Mouse (Mus musculus) myocyte (in vitro differentiated cells): ENCODE measurements around the gene Abhd14b. TPM values are rescaled to one million over a fixed set of nuclear protein-coding genes. Genes with fewer than 3 reads are reported as not detected.

Experiments
- H3K27me3 ChIP-seq: one replicate; pipeline ENCODE4 v1.6.1; 2011; ENCODE audit not compliant: control insufficient read depth, insufficient read depth, insufficient read length
- H3K36me3 ChIP-seq: one replicate; pipeline ENCODE4 v1.6.1; 2011; ENCODE audit not compliant: control insufficient read depth, insufficient read depth
- H3K4me2 ChIP-seq: one replicate; pipeline ENCODE4 v1.6.1; 2011; ENCODE audit warnings: low read depth, control low read depth
- H3K4me3 ChIP-seq: one replicate; pipeline ENCODE4 v1.5.1; 2011; ENCODE audit warnings: mild to moderate bottlenecking, control low read depth, moderate library complexity
- H3K79me2 ChIP-seq: one replicate; pipeline ENCODE4 v1.6.1; 2011; ENCODE audit not compliant: control insufficient read depth, insufficient read depth
- H3ac ChIP-seq: one replicate; pipeline ENCODE4 v1.6.1; 2011; ENCODE audit not compliant: control insufficient read depth, insufficient read length
- CEBPB ChIP-seq: IDR thresholded peaks from 2 replicates; pipeline ENCODE4 v1.6.1; 2011; ENCODE audit warnings: mild to moderate bottlenecking, moderate library complexity; ENCODE audit not compliant: poor library complexity, insufficient read depth, severe bottlenecking
- E2F4 ChIP-seq: IDR thresholded peaks from one replicate; pipeline ENCODE4 v1.6.1; 2011; ENCODE audit warnings: mild to moderate bottlenecking, control low read depth, moderate library complexity; ENCODE audit not compliant: insufficient read depth
- MAX ChIP-seq: IDR thresholded peaks from one replicate; pipeline ENCODE4 v1.6.1; 2011; ENCODE audit warnings: low read depth, mild to moderate bottlenecking, control low read depth
- MYOD1 ChIP-seq, 3 experiments: IDR thresholded peaks; one replicate each; pipeline ENCODE4 v1.6.1; 2011; ENCODE audit warnings: control low read depth in 2 of 3, low read depth in 2 of 3, mild to moderate bottlenecking in 2 of 3, moderate library complexity in 1 of 3; ENCODE audit not compliant: insufficient read length in 2 of 3, control insufficient read depth in 1 of 3
- MYOG ChIP-seq, 3 experiments: IDR thresholded peaks; one replicate each; pipeline ENCODE4 v1.6.1; 2011; ENCODE audit warnings: control low read depth in 2 of 3, low read depth in 2 of 3, mild to moderate bottlenecking in 2 of 3; ENCODE audit not compliant: insufficient read length in 2 of 3, control insufficient read depth in 1 of 3, insufficient read depth in 1 of 3
- POLR2A ChIP-seq: IDR thresholded peaks from one replicate; pipeline ENCODE4 v1.6.1; 2011; ENCODE audit warnings: low read depth, mild to moderate bottlenecking, control low read depth, moderate library complexity; ENCODE audit not compliant: insufficient read length
- POLR2AphosphoS2 ChIP-seq: IDR thresholded peaks from one replicate; pipeline ENCODE4 v1.6.1; 2011; ENCODE audit warnings: low read depth, control low read depth; ENCODE audit not compliant: insufficient read length
- REST ChIP-seq: IDR thresholded peaks from one replicate; pipeline ENCODE4 v1.6.1; 2011; ENCODE audit warnings: mild to moderate bottlenecking, control low read depth, moderate library complexity; ENCODE audit not compliant: insufficient read depth, insufficient read length
- SRF ChIP-seq: IDR thresholded peaks from one replicate; pipeline ENCODE4 v1.6.1; 2011; ENCODE audit warnings: low read depth; ENCODE audit not compliant: control insufficient read depth, insufficient read length
- TCF12 ChIP-seq: IDR thresholded peaks from one replicate; pipeline ENCODE4 v1.6.1; 2011; ENCODE audit warnings: mild to moderate bottlenecking, control low read depth; ENCODE audit not compliant: poor library complexity, insufficient read depth, severe bottlenecking
- TCF3 ChIP-seq: IDR thresholded peaks from one replicate; pipeline ENCODE4 v1.6.1; 2011; ENCODE audit warnings: low read depth, control low read depth; ENCODE audit not compliant: insufficient read length
- USF1 ChIP-seq: IDR thresholded peaks from one replicate; pipeline ENCODE4 v1.6.1; 2011; ENCODE audit warnings: low read depth, mild to moderate bottlenecking, control low read depth, moderate library complexity
- polyA plus RNA-seq: library from polyadenylated mRNA; unstranded; fragments of >200 nt; fragmentation: generic; extraction: Trizol; gene quantifications from one replicate; pipeline ENCODE4 v1.2.1, GENCODE M21; 2012; ENCODE audit warnings: missing spikeins

Gene Abhd14b
- polyA plus RNA-seq, 1 experiment: 4.2 TPM

DNA sequence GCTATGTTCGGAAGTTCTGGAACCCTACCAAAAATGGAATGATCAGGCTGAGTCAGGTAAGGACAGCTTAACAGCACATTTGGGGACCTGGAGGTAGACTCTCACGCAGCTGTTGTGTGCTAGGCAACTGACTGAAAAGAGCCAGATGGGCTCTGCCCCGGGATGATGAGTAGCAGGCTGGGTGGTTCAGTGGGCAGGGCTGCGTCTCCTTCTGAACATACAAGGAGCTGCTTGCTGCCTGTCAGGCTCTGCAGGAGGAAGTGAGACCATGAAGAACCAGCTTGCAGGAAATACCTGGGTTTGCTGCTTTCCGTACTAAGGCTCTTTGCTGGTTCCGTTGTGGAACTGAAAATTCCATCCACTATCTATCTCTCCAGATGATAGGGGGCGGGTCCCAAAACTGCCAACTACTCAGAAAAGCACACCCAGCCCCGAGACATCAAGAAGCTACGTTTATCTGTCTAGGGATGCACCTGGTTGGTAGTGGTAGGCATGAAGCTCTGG lies 36.1 kb upstream of the Abhd14b start:
- Histone ChIP-seq H3ac (no peak overlapping the region), H3K79me2 (no peaks in the 10 kb centered on the region), H3K27me3 (no peaks in the 10 kb centered on the region), H3K4me3 (no peak overlapping the region), H3K36me3 (no peaks in the 10 kb centered on the region), H3K4me2 (no peak overlapping the region)
- TF ChIP-seq REST (no peak), MYOG (IDR thresholded peaks at IDR 0.05; ENCODE audit: control insufficient read depth in 1 of 3, insufficient read depth in 1 of 3, insufficient read length in 2 of 3, low read depth in 2 of 3) (peak in 1 of 3 experiments; percentile 52), MYOD1 (IDR thresholded peaks at IDR 0.05; ENCODE audit: control insufficient read depth in 1 of 3, insufficient read length in 2 of 3, low read depth in 2 of 3) (peak in 2 of 3 experiments; percentile 26 to 63), E2F4 (no peak)

DNA sequence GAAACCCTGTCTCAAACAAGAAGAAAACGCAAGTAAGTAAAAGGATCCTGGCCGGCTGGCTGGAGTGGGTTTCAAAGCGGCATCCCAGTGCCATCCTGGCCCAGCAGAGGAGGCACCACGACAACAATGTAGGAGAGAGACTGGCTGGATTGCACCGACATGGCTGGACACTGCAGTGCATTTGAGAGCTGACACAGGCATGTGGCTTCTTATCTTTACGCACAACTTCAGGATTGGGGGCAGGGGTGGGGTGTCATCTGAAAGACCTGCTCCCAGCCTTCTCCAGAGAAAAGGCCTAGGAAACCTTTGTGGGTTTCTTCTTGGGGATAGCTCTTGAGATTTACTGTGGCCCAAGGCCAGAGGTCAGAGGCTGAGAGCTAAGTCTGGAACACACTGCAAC lies 35.5 kb upstream of the Abhd14b start:
- Histone ChIP-seq H3K4me3 (no peak overlapping the region), H3K36me3 (no peaks in the 10 kb centered on the region), H3ac (no peak overlapping the region), H3K27me3 (no peaks in the 10 kb centered on the region), H3K4me2 (no peak overlapping the region), H3K79me2 (no peaks in the 10 kb centered on the region)
- TF ChIP-seq SRF: no peak

DNA sequence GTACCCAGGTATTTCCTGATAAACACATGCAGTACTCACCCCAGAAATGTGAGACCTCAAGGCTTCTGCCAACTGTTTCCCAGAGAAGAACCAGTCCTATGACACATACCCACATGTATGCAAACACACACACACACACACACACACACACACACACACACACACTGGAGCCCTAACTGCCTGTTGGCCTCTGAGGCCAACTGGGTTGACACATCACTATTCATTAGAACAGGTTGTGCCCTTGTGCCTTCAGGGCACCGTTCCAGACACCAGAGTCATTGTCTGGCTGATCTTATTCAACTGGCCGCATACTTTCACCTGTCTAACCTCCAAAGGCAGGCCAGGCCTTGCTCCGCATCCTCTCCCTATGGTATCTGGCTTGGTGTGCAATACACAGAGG lies 35.0 kb upstream of the Abhd14b start:
- Histone ChIP-seq H3K27me3 (no peaks in the 10 kb centered on the region), H3K4me3 (no peak overlapping the region), H3ac (no peak overlapping the region), H3K4me2 (no peak overlapping the region), H3K79me2 (no peaks in the 10 kb centered on the region), H3K36me3 (no peaks in the 10 kb centered on the region)
- TF ChIP-seq MYOG (IDR thresholded peaks at IDR 0.05; ENCODE audit: control insufficient read depth in 1 of 3, insufficient read depth in 1 of 3, insufficient read length in 2 of 3, low read depth in 2 of 3) (peak in 1 of 3 experiments; percentile 56), MYOD1 (IDR thresholded peaks at IDR 0.05; ENCODE audit: control insufficient read depth in 1 of 3, insufficient read length in 2 of 3, low read depth in 2 of 3) (peak in 1 of 3 experiments; percentile 43), MAX (no peak)

DNA sequence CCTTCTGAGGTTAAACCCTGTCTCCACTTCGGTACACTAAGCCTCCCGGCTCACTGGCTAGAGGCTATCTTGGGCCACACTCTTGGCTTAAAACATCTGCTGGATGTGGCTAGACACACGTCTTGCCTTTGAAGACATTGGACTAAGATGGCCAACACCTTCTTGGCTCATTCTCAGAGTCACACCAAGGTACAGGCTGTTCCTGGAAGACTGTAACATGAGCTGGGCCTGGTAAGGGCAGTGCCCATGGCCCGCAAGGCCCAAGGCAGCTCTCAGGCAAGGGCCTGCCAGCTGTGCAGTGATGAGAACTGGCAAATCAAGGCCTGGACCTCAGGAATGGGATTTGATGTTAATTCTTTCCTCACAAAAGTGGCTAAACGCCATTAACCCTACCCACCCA lies 33.7 kb upstream of the Abhd14b start:
- H3K4me3 ChIP-seq: no peak overlapping the region
- no peak overlapping the region for H3K4me2 ChIP-seq
- no peaks in the 10 kb centered on the region for H3K27me3 ChIP-seq
- H3K79me2 ChIP-seq: no peaks in the 10 kb centered on the region
- no peak for TF ChIP-seq REST
- peak in 1 of 3 experiments; percentile 60 for TF ChIP-seq MYOD1 (IDR thresholded peaks at IDR 0.05; ENCODE audit: control insufficient read depth in 1 of 3, insufficient read length in 2 of 3, low read depth in 2 of 3)
- TF ChIP-seq USF1: no peak
- TF ChIP-seq MYOG (IDR thresholded peaks at IDR 0.05; ENCODE audit: control insufficient read depth in 1 of 3, insufficient read depth in 1 of 3, insufficient read length in 2 of 3, low read depth in 2 of 3): peak in 1 of 3 experiments; percentile 46
- no peak for TF ChIP-seq TCF12
- no peak for TF ChIP-seq E2F4
- H3K36me3 ChIP-seq: no peaks in the 10 kb centered on the region
- H3ac ChIP-seq: no peak overlapping the region

DNA sequence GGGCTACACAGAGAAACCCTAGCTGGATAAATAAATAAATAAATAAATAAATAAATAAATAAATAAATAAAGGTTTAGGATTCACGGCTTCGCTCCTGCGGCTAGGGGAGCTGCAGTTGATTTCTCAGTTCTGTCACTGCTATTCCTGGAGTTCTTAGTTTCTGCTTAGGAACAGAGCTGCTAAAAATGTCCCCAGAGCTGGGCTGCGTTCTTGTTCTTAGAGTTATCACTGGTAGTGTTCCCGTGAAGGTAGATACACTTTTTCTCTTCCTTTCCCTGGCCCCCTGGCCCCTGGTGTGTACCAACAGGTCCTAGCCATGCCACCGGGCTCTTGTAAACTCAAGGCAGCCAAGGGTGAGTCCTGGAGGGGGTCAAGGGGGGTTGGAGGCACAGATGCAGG lies 30.4 kb upstream of the Abhd14b start:
- H3K4me3 ChIP-seq: no peak overlapping the region
- no peak overlapping the region for H3K4me2 ChIP-seq
- H3K79me2 ChIP-seq: no peaks in the 10 kb centered on the region
- H3ac ChIP-seq: no peak overlapping the region
- H3K36me3 ChIP-seq: no peaks in the 10 kb centered on the region
- TF ChIP-seq TCF12 (no peak), MYOG (IDR thresholded peaks at IDR 0.05; ENCODE audit: control insufficient read depth in 1 of 3, insufficient read depth in 1 of 3, insufficient read length in 2 of 3, low read depth in 2 of 3) (no peak), POLR2AphosphoS2 (no peak), E2F4 (no peak), MAX (no peak), CEBPB (no peak), TCF3 (no peak), MYOD1 (IDR thresholded peaks at IDR 0.05; ENCODE audit: control insufficient read depth in 1 of 3, insufficient read length in 2 of 3, low read depth in 2 of 3) (no peak), SRF (no peak), USF1 (no peak), POLR2A (no peak), REST (no peak)
- H3K27me3 ChIP-seq: no peaks in the 10 kb centered on the region

DNA sequence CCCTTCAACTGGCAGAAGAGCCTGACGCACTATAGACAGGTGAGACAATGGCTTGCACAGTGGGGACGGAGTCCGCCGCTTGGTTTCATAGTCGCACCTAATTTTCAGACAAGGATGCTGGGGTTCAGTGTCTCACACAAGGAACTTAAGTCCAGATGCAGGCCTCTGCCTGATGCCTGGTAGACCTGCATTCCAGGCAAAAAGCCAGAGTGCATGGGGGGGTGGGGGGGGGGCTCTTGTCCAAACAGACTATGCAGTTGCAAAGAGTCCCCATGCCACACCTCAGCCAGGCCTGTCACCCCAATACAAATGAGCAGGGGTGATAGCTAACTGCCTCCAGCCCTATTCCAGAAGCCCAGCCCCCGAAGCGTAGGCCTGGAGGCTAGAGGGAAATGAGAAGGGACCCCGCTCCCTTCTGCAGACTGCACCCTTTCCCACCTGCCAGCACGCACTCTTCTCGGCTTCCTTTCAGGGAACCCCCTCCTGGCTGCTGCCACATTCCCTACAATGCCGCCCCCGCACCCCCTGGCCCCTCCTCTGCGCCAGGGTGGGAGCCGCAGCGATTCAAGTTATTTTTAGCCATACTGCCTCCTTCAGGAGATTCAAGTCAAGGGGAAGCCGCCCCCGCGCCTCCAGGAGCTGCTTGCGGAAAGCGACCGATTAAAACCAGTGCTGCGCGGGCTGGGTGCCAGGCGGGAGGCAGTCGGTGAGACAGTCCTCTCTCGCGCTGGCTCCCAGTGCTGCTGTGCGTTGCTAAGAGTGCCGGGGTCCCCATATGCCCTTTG lies 29.2 kb upstream of the Abhd14b start:
- no peak for TF ChIP-seq MAX
- TF ChIP-seq POLR2AphosphoS2: no peak
- no peak for TF ChIP-seq CEBPB
- TF ChIP-seq E2F4: no peak
- TF ChIP-seq TCF12: no peak
- TF ChIP-seq TCF3: no peak
- no peak for TF ChIP-seq REST
- TF ChIP-seq MYOD1 (IDR thresholded peaks at IDR 0.05; ENCODE audit: control insufficient read depth in 1 of 3, insufficient read length in 2 of 3, low read depth in 2 of 3): peak in 2 of 3 experiments; percentile 25 to 73
- no peak for TF ChIP-seq POLR2A
- no peak for TF ChIP-seq SRF
- TF ChIP-seq MYOG (IDR thresholded peaks at IDR 0.05; ENCODE audit: control insufficient read depth in 1 of 3, insufficient read depth in 1 of 3, insufficient read length in 2 of 3, low read depth in 2 of 3): peak in 1 of 3 experiments; percentile 18
- no peak for TF ChIP-seq USF1
- Histone ChIP-seq H3K79me2 (no peaks in the 10 kb centered on the region), H3K27me3 (no peaks in the 10 kb centered on the region), H3K4me3 (no peak overlapping the region), H3K36me3 (no peaks in the 10 kb centered on the region), H3ac (no peak overlapping the region), H3K4me2 (peak overlapping the region; percentile 58)
